Mouse (Mus musculus) liver, embryonic 11.5 days (tissue): ENCODE data around the gene Islr. TPM values are rescaled to one million over a fixed set of nuclear protein-coding genes. Genes with fewer than 3 reads are reported as not detected.
A peak's percentile ranks its signal among the peaks of the same experiment; 100 is the strongest.

Experiments used
- ATAC-seq: fragments of 200-750 bp; cut with Nextera tagmentation; replicated peaks from 2 replicates; pipeline ENCODE4 v1.8.0; 2017; ENCODE audit warnings: moderate number of reproducible peaks, mild to moderate bottlenecking, moderate TSS enrichment, moderate library complexity; ENCODE audit not compliant: low FRiP score
- DNase-seq: peaks from one replicate; pipeline ENCODE4 v3.0.0-alpha.2; 2017; ENCODE audit warnings: low spot score
- H3K27ac ChIP-seq: fragments of 300-500 bp; sonication (generic); 2 replicates; pipeline ENCODE4 v1.5.1; 2014; ENCODE audit warnings: mild to moderate bottlenecking, low read depth, low read length, control low read depth
- H3K27me3 ChIP-seq: fragments of 300-500 bp; sonication (generic); replicated peaks from 2 replicates; pipeline ENCODE4 v1.6.1; 2014; ENCODE audit warnings: low read length, mixed read lengths; ENCODE audit not compliant: control insufficient read depth, insufficient read depth
- H3K36me3 ChIP-seq: fragments of 300-500 bp; sonication (generic); 2 replicates; pipeline ENCODE4 v1.6.1; 2014; ENCODE audit warnings: mild to moderate bottlenecking, low read length, moderate library complexity, mixed read lengths; ENCODE audit not compliant: control insufficient read depth, insufficient read depth
- H3K4me1 ChIP-seq: fragments of 300-500 bp; sonication (generic); replicated peaks from 2 replicates; pipeline ENCODE4 v1.6.1; 2014; ENCODE audit warnings: low read length, mixed read lengths; ENCODE audit not compliant: control insufficient read depth, insufficient read depth
- H3K4me2 ChIP-seq: fragments of 300-500 bp; sonication (generic); 2 replicates; pipeline ENCODE4 v1.6.1; 2014; ENCODE audit warnings: mild to moderate bottlenecking, control low read depth, moderate library complexity
- H3K4me3 ChIP-seq: fragments of 300-500 bp; sonication (generic); 2 replicates; pipeline ENCODE4 v1.5.1; 2014; ENCODE audit warnings: low read depth, low read length, control low read depth
- H3K9ac ChIP-seq: fragments of 300-500 bp; sonication (generic); 2 replicates; pipeline ENCODE4 v1.6.1; 2014; ENCODE audit warnings: low read depth, low read length, control low read depth
- H3K9me3 ChIP-seq: fragments of 300-500 bp; sonication (generic); 2 replicates; pipeline ENCODE4 v1.6.1; 2016; ENCODE audit warnings: low read length, inconsistent platforms, mixed read lengths; ENCODE audit not compliant: control insufficient read depth
- WGBS: fragments of 180-500 bp; shearing (Covaris S2); extraction: QIAGEN DNeasy Blood & Tissue Kit; methylation state at CpG from one replicate; pipeline ENCODE4 v1.1.7; 2014; 5-methylcytosine and 5-hydroxymethylcytosine counted together
- polyA plus RNA-seq: library from polyadenylated mRNA; unstranded; fragments of >200 nt; fragmentation: Nextera tagmentation; extraction: Ambion mirVana; gene quantifications from 2 replicates; pipeline ENCODE4 v1.2.1, GENCODE M21; 2014

The Islr gene
- polyA plus RNA-seq, 1 experiment from 2014 or later, result 8.5 TPM

DNA sequence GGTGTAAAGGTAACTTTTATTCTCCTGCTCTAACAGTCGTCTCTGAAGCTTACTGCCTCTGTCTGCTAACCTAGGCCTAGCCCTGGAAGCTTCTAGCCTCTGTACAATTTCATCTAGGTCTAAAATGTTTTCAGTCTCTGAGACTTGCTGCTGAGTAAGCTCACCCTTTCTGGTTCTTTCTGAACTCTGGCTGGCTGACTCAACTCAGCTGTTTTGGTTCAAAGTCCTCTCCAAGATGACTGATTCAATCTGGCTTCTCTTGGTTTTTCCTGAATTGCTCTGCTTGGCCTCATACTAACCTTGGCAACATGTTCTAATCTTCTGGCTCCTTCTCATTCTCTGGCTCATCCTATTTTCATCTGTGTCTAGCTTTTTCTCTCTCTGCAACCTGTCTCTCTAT, 38.3 kb downstream of the Islr start:
- ATAC-seq (no peak), DNase-seq (no peak)
- Histone ChIP-seq H3K27me3 (no peaks in the 10 kb centered on the region), H3K4me2 (no peak overlapping the region), H3K9me3 (no peaks in the 10 kb centered on the region), H3K27ac (no peak overlapping the region), H3K9ac (no peak overlapping the region), H3K36me3 (no peaks in the 10 kb centered on the region), H3K4me1 (no peaks in the 10 kb centered on the region), H3K4me3 (no peak overlapping the region)
- WGBS, result 63% methylated on average over 1 of the region's 1 CpGs

- H3K4me3 ChIP-seq, result no peak overlapping the region
- no peaks in the 10 kb centered on the region for H3K9me3 ChIP-seq
- no peak overlapping the region for H3K27ac ChIP-seq
- no peak overlapping the region for H3K9ac ChIP-seq
- H3K4me1 ChIP-seq, result 0 out of 2 replicates have a peak, but pooled peaks cover 2% of the 10 kb centered on the region
- ATAC-seq (no peak), DNase-seq (no peak)
- H3K36me3 ChIP-seq, result no peaks in the 10 kb centered on the region
- no peaks in the 10 kb centered on the region for H3K27me3 ChIP-seq
- 58% methylated on average over 5 of the region's 5 CpGs for WGBS
- H3K4me2 ChIP-seq, result no peak overlapping the region
These were observed 41.0 kb downstream of the Islr start for GRCm38 (mm10) chr9:58163146-58163545.

GRCm38 (mm10) chr9:58162173-58162572, 41.9 kb downstream of the Islr start:
- no peaks in the 10 kb centered on the region for H3K36me3 ChIP-seq
- H3K4me3 ChIP-seq, result no peak overlapping the region
- no peaks in the 10 kb centered on the region for H3K9me3 ChIP-seq
- no peaks in the 10 kb centered on the region for H3K27me3 ChIP-seq
- H3K4me2 ChIP-seq, result no peak overlapping the region
- H3K9ac ChIP-seq, result no peak overlapping the region
- peaks cover 6% of the 10 kb centered on the region; the same call in 1 of the 2 replicates for H3K4me1 ChIP-seq
- H3K27ac ChIP-seq, result no peak overlapping the region
- no peak for ATAC-seq
- whole genome bisulfite sequencing, result 75% methylated on average over 3 of the region's 3 CpGs
- DNase-seq, result no peak

GRCm38 (mm10) chr9:58160315-58160714, 43.8 kb downstream of the Islr start:
- Histone ChIP-seq H3K9ac (no peak overlapping the region), H3K27ac (no peak overlapping the region), H3K4me3 (no peak overlapping the region), H3K4me1 (peaks cover 6% of the 10 kb centered on the region; the same call in 1 of the 2 replicates), H3K4me2 (no peak overlapping the region), H3K36me3 (no peaks in the 10 kb centered on the region), H3K9me3 (no peaks in the 10 kb centered on the region), H3K27me3 (no peaks in the 10 kb centered on the region)
- no peak for DNase-seq
- no peak for ATAC-seq
- 52% methylated on average over 5 of the region's 5 CpGs for WGBS

DNA sequence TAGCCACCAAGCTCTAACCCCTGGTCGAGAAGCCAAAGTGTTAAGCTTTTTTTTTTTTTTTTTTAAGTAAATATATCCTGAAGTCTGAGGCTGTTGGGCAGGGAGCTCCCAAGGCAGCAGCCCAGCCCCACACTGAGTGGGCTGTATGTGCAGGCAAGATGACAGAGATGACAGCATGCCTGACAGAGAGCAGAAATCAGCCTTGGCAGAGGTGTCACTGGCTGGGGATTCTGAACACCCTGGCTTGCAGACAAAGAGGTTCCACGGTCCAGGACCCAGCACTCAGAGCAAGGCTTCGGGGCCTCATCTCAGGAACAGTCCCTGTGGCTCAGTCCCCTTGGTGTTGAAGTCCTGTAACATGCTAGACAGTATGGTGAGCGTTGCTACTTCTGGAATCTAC, 44.3 kb downstream of the Islr start:
- Histone ChIP-seq H3K9me3 (no peaks in the 10 kb centered on the region), H3K27ac (no peak overlapping the region), H3K4me2 (no peak overlapping the region), H3K4me1 (peaks cover 6% of the 10 kb centered on the region; the same call in 1 of the 2 replicates), H3K36me3 (no peaks in the 10 kb centered on the region), H3K9ac (no peak overlapping the region), H3K4me3 (no peak overlapping the region), H3K27me3 (no peaks in the 10 kb centered on the region)
- ATAC-seq (no peak), DNase-seq (no peak)
- WGBS, result 57% methylated on average over 4 of the region's 4 CpGs

DNA sequence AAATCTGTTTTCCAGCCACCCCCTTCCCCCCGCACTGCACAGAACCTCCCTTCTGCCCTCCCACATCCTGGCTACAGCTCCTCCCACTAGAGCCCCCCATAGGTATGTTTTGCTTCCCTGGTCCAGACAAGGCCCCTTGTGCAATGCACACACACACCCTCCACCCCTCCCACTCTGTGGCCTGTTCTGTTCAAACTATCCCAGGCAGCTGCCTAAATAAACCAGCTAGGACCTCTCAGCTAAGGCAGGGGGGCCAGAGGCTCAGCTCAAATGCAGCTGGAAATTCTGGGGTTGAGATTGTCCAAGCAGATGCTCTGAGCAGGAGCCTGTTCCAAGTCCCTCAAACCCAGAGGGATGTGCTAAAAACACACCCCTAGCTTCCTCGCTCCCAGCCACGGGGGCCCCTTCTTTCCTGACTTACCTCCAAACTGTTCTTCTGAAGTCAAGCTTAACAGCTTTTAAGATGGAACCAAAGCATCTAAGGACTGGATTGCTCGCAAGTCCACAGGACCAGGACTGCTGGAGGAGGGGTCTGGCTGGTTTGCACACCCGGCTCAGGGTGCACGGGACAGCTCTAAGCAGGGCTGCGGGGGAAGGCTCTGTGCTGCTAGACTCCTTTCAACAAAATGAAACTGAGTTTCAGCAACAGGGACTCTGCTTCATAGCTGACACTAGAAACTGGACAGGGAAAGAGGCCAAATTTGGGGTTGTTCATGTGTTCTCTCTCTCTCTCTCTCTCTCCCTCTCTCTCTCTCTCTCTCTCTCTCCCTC, 45.4 kb downstream of the Islr start:
- ATAC-seq, result no peak; the same call in 1 of the 2 replicates
- no peak overlapping the region for H3K9ac ChIP-seq

DNA sequence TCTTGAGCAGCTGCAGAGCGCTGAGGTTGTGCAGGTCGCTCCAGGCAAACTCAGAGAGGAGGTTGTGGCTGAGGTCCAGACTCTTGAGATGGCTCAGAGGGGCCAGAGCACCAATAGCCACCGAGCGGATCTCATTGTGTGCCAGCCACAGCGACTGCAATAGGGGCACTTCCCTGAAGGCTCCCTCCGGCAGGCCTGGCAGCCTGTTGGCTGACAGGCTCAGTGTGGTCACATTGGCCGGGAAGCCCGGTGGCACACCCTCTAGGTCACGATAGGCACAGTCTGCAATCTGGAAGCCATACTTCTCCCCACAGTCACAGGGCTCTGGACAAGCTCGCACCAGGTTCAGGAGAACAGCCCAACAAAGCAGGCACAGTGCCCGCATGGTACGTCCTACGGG, 46.3 kb downstream of the Islr start:
- Histone ChIP-seq H3K4me2 (peak overlapping the region; percentile 43), H3K4me1 (peaks cover 6% of the 10 kb centered on the region; the same call in 1 of the 2 replicates), H3K9ac (no peak overlapping the region), H3K4me3 (no peak overlapping the region), H3K27ac (peak overlapping the region; percentile 65), H3K27me3 (no peaks in the 10 kb centered on the region), H3K36me3 (no peaks in the 10 kb centered on the region), H3K9me3 (no peaks in the 10 kb centered on the region)
- 82% methylated on average over 13 of the region's 13 CpGs for WGBS
- no peak for DNase-seq
- ATAC-seq, result no peak

More for the DNA sequence above, 45.4 kb downstream of the Islr start:
- peak overlapping the region; percentile 65 for H3K27ac ChIP-seq
- H3K4me2 ChIP-seq, result peak overlapping the region; percentile 43
- DNase-seq, result no peak
- H3K4me3 ChIP-seq, result no peak overlapping the region
- H3K9me3 ChIP-seq, result no peaks in the 10 kb centered on the region
- H3K4me1 ChIP-seq, result peaks cover 6% of the 10 kb centered on the region; the same call in 1 of the 2 replicates
- WGBS, result 41% methylated on average over 7 of the region's 7 CpGs
- no peaks in the 10 kb centered on the region for H3K27me3 ChIP-seq
- H3K36me3 ChIP-seq, result no peaks in the 10 kb centered on the region

DNA sequence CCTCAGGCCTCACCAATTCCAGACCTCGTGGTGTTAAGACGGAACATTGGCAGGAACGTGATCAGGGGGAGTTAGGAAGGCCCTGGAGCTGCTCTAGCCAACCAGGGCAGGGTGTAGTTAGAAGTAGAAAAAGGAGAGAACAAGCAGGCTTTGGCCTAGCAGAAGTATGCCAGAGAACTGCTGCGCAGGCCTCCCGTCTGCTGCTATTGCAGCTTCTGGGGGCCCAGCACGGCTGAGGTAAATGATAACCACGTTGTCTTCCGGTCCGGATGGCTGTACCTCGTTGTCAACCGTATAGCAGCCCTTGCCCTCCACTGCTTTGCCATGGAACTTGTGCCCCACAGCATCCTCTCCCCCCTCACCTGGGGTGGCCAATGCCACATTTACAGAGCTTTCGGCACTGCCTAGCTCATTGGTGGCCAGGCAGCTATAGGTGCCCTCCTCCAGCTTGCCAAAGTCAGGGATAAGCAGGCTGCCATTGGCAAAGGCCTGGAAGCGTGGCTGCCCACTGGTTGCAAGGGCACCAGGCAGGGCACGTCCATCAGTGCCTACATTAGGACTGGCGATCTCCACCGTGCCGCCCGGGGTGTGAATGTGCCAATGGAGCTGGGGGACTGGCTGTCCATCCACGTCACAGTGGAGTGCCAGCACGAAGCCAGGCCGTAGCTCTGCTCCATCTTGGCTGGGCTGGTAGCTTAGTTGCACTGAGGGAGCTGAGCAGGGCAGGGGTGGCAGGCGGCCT, 47.1 kb downstream of the Islr start:
- Histone ChIP-seq H3K4me2 (no peak overlapping the region), H3K9ac (no peak overlapping the region), H3K4me3 (no peak overlapping the region), H3K4me1 (peaks cover 6% of the 10 kb centered on the region; the same call in 1 of the 2 replicates), H3K36me3 (no peaks in the 10 kb centered on the region), H3K27ac (no peak overlapping the region), H3K9me3 (no peaks in the 10 kb centered on the region), H3K27me3 (no peaks in the 10 kb centered on the region)
- WGBS, result 82% methylated on average over 22 of the region's 22 CpGs
- DNase-seq (no peak), ATAC-seq (no peak)
